Mouse (Mus musculus) splenic B cell, adult 2 months (primary cell): ENCODE results near the gene Dclk3.

ENCODE experiments used
- DNase-seq: peaks from one replicate; pipeline ENCODE4 v3.0.0-alpha.2; 2011; ENCODE audit warnings: low read depth, low spot score
- H3K27me3 ChIP-seq: 2 replicates; pipeline ENCODE4 v1.6.1; 2012; ENCODE audit warnings: mild to moderate bottlenecking, low read length, moderate library complexity, mixed read lengths; ENCODE audit not compliant: control insufficient read depth, poor library complexity, insufficient read depth, severe bottlenecking
- H3K36me3 ChIP-seq: 2 replicates; pipeline ENCODE4 v1.6.1; 2012; ENCODE audit warnings: mild to moderate bottlenecking, low read length, moderate library complexity, mixed read lengths; ENCODE audit not compliant: control insufficient read depth, poor library complexity, insufficient read depth, severe bottlenecking

Dclk3 gene

DNA sequence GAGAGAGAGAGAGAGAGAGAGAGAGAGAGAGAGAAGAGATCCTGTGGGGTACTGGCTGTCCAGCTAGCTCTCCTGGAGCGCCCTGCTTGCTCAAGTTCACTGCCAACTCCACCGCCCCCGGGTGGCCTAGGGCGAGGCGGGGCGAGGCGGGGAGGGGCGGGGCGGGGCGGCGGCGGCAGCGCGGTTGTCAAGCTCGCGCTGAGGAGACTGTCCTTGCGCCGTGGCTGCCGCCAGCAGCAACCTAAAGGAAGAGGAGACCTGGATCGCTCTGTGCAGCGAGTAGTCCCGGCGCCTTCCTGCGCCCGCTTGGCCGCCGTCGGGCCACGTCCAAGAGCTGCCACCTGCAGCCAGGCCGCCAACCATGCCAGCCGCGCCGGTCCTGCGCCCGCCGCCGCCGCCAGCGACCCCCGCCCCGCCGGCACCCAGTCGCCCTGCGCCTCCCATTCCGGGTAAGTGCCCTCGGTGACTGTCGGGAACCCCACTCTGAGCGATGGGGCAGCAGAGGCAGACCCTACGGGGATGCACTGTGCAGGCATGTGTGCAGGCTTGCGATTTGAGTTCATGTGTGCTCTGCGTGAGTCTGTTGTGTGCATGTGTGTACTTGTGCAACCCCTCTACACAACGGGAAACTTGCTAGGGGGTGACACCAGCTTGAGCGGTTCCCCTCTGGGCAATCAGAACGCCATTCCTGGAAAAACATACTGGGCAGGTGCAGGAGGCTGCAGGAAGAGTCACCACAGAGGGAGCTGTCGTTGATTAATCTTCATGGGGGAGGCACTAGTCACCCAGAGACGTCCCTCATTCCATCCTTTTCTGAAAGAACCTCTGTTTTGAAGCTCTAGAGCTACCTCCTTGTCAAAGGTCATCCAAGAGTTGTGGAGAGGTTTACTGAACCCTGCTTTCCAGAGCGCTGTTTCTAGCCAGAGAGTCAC, at the start of gene Dclk3:
TSS of gene Dclk3 (plus strand) at position 178 of the 932 bp plus-strand sequence.
- DNase-seq, result no peak
- no peaks in the 10 kb centered on the region for H3K36me3 ChIP-seq
- no peaks in the 10 kb centered on the region for H3K27me3 ChIP-seq

GRCm38 (mm10) chr9:111390016-111390415, 48.9 kb upstream of the Dclk3 start:
- no peaks in the 10 kb centered on the region for H3K36me3 ChIP-seq
- H3K27me3 ChIP-seq, result no peaks in the 10 kb centered on the region
- no peak for DNase-seq

DNA sequence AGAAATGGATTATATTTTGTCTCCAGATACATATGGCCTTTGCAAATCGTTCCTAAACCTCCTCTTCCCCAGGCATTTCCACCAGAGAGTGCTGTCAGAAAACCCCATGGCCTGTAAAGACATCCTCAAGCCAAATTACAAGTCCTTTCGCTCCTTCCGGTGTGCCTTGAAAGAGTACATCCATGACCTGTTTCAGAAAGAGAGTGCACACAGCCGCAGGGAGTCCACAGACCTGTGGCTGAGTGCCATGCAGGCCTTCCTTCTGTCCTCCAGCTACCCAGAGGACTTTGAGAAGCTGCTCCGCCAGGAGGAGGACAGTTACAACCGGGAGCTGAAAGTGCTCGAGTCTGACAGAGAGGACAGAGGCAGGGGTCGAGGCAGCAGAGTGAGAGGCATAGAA, 47.8 kb upstream of the Dclk3 start:
- no peaks in the 10 kb centered on the region for H3K27me3 ChIP-seq
- DNase-seq, result no peak
- no peaks in the 10 kb centered on the region for H3K36me3 ChIP-seq

DNA sequence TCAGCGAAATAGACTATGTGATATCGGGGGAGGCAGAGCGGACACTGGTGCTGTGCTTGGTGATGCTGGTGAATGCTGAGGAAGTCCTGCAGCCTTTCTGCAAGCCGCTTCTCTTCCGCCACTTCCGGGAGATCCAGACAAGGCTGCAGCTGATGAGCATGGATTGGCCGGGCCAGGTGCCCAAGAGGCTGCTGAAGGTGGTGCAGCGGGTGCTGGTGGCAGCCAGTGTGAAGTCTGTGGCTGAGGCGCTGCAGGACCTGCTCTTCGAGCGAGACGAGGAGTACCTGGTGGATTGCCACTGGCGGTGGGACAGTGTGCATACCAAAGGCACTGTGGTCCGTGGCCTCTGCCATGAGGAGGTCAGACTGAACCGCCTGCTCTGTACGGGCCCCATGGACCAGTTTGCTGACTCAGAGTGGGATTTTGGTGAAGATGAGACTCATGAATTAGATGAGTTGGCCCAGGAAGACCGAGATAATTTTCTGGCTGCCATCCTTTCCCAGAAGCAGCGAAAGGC, 46.9 kb upstream of the Dclk3 start:
- Histone ChIP-seq H3K27me3 (no peaks in the 10 kb centered on the region), H3K36me3 (no peaks in the 10 kb centered on the region)
- DNase-seq, result no peak

GRCm38 (mm10) chr9:111395265-111395664, 43.6 kb upstream of the Dclk3 start:
- DNase-seq, result no peak
- Histone ChIP-seq H3K27me3 (no peaks in the 10 kb centered on the region), H3K36me3 (no peaks in the 10 kb centered on the region)

DNA sequence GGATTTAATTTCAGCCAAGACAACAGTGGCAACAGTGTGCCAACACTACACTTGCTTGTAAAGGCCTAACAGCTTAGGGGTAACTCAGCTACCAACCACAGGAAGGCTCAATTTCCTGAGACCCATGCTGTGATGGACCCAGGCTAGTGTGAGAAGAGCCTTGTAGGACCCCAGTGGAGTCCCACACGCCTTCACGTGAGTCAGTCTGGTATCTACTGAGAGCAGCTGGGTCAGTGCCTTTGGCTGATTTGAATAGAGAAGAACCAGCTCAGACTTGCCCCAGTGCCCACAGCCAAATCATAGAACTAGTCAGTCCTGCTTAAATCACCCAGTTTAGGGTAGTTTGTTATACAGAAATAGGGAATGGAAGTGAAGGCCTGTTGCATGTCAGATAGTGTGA, 40.8 kb upstream of the Dclk3 start:
- DNase-seq, result no peak
- no peaks in the 10 kb centered on the region for H3K36me3 ChIP-seq

GRCm38 (mm10) chr9:111400089-111400488, 38.8 kb upstream of the Dclk3 start:
- no peak for DNase-seq
- Histone ChIP-seq H3K36me3 (no peaks in the 10 kb centered on the region), H3K27me3 (no peaks in the 10 kb centered on the region)

More for the DNA sequence above, 40.8 kb upstream of the Dclk3 start:
- H3K27me3 ChIP-seq, result no peaks in the 10 kb centered on the region

GRCm38 (mm10) chr9:111403159-111403558, 35.7 kb upstream of the Dclk3 start:
- no peak for DNase-seq

DNA sequence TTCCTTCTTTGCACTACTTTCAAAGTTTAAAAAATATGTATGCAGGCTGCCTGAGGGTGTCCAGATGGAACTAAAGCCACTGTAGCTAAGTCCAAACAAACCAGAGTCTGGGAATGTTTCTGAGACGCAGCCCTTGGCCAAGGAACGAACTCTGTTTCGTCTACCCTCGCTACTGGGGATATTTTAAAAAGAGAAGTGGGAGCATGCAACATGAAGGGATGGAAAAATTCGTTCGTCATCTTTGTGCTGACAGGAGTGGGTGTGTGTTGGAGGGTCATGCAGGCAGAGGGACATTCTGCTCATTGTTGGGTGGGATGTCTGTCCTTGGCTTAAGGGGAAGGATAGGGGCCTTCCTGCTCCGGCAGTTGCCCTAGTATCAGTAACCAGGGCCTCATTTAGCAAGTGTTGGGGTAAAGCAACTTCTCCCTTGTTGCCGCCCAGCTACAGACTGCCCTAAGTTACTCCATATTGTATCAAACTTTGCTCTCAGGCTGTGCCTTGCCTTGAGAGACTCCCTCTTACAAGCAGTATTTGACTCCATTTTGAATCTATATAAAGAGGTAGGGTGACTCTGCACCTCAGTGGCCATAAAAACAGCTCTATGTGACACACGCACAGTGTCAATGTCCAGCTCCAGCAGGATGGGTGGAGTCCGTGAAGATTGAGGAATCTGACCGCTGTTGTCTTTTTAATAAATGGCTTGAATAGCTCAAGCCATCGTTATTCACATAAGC, 34.4 kb upstream of the Dclk3 start:
- Histone ChIP-seq H3K36me3 (no peaks in the 10 kb centered on the region), H3K27me3 (no peaks in the 10 kb centered on the region)
- no peak for DNase-seq

More at GRCm38 (mm10) chr9:111403159-111403558, 35.7 kb upstream of the Dclk3 start:
- H3K36me3 ChIP-seq, result no peaks in the 10 kb centered on the region
- H3K27me3 ChIP-seq, result no peaks in the 10 kb centered on the region

DNA sequence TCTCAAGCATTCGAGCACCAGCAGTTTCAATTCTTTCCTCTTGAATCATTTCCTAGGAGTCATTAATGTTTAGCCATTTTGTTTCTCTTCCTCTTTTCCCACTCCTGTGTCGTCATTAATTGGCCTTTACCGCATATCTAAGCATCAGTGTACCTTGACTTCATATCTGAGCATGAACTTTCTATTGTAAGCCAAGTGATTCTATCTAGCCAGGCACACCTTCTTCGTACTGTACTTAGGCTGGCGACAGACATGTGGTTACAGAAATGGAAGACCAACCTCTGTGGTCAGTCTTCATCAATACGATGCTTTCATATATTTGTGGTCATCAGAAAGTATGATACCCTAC, 33.8 kb upstream of the Dclk3 start:
- Histone ChIP-seq H3K27me3 (no peaks in the 10 kb centered on the region), H3K36me3 (no peaks in the 10 kb centered on the region)
- DNase-seq, result no peak

- no peaks in the 10 kb centered on the region for H3K27me3 ChIP-seq
- no peaks in the 10 kb centered on the region for H3K36me3 ChIP-seq
- DNase-seq, result no peak
These were observed 30.9 kb upstream of the Dclk3 start for GRCm38 (mm10) chr9:111408012-111408411.

DNA sequence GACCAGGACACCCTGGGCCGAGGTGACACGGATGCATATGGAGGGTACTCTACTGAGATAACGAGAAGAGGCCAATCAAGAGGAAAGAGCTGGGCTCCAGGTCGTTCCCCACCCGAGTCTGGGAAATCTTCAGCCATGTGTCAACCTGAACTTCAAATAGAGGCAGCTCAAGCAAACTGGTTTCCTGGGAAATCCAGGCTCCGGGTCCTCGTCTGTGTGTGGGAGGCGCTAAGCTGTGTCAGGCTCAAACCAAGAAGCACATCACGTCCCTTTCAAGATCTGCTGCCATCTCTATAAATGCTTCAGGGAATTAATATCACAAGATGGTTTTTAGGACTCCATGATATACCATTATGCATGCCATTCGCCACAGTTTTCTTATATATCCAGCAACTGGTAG, 30.5 kb upstream of the Dclk3 start:
- Histone ChIP-seq H3K27me3 (no peaks in the 10 kb centered on the region), H3K36me3 (no peaks in the 10 kb centered on the region)
- no peak for DNase-seq

- no peaks in the 10 kb centered on the region for H3K27me3 ChIP-seq
- no peaks in the 10 kb centered on the region for H3K36me3 ChIP-seq
- DNase-seq, result no peak
These were observed 26.3 kb upstream of the Dclk3 start for GRCm38 (mm10) chr9:111412471-111413160.

DNA sequence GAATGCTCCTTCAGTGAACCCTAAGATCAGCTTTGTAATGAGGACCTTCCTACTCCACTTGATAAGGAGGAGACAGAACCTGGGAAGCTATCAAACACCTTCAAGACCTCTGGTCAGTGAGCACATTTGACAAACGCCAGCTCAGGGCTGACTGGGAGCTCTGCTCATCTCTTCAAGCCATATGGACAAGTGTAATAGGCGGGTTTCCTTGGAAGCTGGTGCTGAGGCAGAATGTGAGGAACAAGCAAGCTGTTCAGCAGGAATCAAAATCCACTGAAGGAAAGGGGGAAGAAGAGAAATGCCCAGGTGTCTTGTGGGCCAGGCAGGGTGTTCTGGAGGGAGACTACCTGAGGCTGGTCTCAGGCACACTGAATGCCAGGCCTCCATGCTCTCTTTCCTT, 17.0 kb upstream of the Dclk3 start:
- no peak for DNase-seq

GRCm38 (mm10) chr9:111422567-111422966, 16.3 kb upstream of the Dclk3 start:
- no peak for DNase-seq
- H3K27me3 ChIP-seq, result no peaks in the 10 kb centered on the region
- no peaks in the 10 kb centered on the region for H3K36me3 ChIP-seq

More for the DNA sequence above, 17.0 kb upstream of the Dclk3 start:
- H3K36me3 ChIP-seq, result no peaks in the 10 kb centered on the region
- no peaks in the 10 kb centered on the region for H3K27me3 ChIP-seq
